Mouse (Mus musculus) right cerebral cortex, adult 18-20 months (tissue): ENCODE measurements around the gene Jmjd6.
A peak's percentile ranks its signal among the peaks of the same experiment; 100 is the strongest.
"Not testable (repeated sequence)": the region's sequence is repeated elsewhere in the genome, so short reads cannot be mapped to it uniquely, and the experiment has no call there.

Experiments used
- DNase-seq: peaks from one replicate; pipeline ENCODE4 v3.0.0; 2022; ENCODE audit warnings: mixed read lengths

Jmjd6 gene

DNA sequence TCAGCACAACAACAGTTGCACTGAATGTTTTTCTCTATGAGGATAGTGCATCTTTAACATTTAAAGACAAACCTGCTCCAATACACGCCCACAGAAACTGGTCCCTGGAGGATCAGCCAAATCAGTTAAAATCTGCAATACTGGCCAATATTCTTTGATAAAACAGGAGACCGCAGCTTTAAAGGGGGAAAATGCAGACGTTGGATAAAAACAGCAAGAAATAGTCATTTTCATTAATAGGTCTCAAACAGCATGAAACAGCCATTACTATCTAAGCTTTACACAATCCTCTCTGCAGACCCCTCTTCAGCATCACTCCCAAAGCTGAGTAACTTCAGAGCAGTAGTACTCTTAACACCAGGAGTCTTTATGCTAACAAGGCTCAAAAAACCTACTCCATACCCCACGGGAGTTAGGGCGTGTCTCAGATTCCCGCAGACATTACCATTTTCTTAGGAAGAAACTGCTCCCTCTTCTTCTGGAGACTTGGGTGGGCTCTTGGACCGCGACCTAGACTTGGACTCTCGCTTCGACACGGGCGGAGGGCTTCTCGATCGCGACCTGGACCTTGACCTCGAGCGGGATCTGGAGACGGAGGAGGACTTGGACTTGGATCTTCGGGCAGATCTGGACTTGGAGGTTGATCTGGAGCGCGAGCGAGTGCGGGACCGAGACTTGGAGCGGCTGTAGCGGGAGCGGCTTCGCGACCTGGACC, 8.5 kb upstream of the Jmjd6 start:
- no peak for DNase-seq

DNA sequence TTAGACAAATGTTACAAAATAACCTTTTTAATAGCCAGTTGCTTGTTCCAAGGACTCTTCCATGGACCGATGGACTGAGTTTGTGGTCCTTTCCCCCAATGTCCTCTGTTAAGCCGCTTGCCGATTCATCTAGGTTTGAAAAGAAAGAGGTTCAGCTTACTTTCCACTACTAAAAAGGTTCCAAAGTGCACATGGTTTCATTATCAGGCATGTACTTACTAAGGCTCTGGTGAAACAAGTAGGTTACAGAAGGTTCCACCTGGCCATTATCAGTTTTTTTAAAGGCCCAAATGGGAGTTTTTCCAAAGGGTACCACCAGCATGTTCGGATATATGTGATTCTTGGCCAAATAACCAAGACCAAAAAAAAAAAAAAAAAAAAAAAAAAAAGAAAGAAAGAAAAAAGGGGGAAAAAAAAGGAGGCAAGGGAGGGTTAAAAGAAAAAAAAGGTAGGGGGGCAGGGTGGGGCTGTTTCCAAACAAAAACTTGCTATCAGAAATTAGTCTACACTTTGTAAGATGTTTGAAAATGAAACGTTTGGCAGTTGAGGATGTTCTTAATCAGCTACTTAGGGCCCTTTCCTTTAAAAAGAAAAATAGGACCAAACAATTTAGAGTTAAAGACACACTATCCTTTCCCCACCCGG, 7.7 kb upstream of the Jmjd6 start:
- no peak for DNase-seq

DNA sequence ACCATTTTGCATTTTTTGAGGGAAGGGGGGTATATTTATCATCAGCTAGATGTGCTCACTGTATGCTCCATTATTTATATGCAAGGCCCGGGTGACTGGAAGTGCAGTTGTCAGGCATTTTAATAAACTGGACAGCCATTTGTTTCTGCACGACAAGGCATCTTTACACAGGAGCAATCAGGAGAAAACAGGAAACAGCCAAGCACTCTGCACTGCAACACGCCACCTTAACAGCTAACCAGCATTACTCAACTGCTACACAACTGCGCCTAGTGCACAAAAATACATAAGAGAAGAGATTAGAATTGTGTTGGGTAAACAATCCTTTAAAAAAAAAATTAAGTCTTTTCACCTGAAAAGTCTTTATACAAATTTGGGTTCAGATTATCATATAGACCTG, 6.8 kb upstream of the Jmjd6 start:
- DNase-seq, result no peak

DNA sequence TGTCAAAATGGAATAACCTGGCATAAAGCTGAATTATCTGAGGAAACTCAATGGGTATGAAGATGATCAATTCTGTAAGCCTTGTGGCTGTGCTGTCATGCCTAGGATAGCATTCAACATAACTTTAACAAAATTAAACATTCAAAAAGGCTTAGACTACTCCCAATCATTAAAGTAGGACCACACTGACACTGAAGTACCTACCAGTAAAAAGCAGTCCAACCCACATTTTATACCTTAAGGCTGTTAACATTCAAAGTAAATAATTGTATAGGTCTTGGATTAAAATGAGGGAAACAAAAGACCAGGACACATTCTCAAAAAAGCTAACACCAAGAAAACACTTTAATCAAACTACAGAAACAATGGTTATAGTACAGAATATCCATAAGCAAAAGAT, 6.3 kb upstream of the Jmjd6 start:
- DNase-seq, result no peak

DNA sequence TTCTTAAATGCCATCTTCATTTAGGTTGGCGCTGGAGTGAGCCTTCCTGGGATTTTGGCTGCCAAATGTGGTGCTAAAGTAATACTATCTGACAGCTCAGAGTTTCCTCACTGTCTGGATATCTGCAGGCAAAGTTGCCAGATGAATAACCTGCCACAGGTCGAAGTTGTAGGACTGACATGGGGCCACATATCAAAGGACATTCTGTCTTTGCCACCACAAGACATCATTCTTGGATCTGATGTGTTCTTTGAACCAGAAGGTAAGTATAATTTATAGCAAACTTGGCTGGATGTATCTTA, 5.6 kb upstream of the Jmjd6 start:
- DNase-seq, result not testable (repeated sequence)

DNA sequence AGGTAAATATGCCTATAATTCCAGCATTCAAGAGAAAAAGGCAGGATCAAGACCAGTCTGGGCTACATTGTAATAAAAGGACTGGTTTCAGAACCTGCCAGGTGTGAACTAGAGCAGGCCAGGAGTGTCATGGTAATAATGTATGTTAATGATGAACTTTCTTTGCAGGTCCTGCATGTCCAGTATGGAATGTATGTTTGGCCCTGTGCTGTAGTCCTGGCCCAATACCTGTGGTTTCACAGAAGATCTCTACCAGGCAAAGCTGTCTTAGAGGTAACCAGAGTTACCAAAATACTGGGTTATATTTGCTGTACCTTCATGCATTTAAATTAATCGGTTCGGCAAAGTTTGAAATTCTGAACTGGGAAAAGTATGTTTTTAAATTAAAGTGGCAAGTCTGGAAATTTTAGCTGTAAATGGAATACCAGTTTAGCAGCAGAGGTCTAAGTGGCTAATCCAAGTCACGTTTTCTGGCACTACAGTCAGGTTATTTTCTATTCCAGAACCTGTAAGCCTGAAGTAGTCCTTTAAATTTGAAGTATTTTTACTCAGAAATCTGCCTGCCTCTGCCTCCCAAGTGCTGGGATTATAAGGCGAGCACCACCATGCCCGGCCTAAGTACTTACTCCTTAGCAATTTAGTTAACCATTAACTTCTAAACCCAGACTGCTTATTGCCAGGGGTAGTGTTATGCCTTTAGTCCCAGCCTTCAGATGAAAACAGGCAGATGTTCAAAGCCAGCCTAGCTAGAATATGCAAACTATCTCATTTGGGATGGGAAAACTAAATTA, 5.0 kb upstream of the Jmjd6 start:
- no peak for DNase-seq

DNA sequence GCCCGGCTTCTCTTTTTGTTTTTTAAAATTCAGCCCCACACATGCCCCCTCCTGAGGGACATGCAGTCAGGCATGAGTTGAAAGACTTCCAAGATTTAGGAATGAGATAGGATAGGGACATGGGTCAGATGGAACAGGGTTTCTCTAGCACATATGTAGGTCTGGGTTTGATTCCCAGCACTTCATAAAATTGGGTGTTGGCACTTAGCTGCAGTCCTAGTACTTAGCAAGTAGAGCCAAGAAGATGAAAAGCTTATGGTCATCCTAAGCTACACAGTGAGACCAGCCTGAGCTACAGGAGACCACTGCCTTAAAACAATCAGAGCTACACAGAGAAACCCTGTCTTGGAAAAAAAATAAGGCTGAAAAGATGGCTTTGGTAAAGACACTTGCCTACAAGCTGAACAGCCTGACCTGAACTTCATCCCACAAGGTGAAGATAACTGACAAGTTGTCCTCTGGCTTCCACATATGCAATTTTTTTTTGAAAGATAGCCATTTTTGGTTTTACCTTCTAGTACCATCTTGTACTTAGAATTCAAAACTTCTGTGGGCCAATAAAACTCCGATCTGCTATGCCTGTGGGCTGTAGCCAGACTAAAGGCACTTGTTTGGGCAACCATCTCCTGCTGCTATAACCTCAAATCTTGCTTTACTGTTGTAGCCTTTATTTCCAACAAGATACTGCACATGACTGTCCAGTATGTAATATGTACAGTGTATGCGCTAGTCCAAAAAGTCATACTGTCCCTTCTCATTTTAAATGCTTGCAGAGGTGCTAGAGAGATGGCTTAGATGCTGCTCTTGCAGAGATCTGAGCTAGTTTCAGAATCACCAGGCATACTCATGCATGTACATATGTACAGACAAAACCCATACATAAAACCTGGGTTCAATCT, 4.2 kb upstream of the Jmjd6 start:
- no peak for DNase-seq

DNA sequence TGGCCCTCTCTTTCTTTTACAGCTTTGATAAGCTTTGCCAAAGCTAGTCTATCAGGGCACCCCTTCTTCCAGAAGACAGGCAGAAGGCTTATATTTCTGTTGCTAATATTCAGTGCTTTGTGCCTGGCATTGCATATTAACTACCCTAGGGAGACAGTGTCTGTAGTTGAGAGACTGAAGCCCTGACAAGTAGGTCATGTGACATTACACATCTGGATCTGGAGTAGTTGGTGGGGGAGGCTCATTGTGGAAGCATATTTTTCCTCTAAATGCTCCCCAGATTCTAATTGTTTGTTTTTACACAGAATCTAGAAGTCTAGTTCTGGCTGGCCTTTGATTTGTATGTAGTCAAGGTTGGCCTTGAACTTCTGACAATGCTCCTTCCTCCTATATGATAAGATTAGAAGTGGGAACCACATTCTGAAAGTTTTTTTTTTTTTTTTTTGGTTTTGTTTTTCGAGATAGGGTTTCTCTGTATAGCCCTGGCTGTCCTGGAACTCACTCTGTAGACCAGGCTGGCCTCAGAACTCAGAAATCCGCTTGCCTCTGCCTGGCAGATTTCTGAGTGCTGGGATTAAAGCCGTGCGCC, 3.4 kb upstream of the Jmjd6 start:
- DNase-seq, result no peak

DNA sequence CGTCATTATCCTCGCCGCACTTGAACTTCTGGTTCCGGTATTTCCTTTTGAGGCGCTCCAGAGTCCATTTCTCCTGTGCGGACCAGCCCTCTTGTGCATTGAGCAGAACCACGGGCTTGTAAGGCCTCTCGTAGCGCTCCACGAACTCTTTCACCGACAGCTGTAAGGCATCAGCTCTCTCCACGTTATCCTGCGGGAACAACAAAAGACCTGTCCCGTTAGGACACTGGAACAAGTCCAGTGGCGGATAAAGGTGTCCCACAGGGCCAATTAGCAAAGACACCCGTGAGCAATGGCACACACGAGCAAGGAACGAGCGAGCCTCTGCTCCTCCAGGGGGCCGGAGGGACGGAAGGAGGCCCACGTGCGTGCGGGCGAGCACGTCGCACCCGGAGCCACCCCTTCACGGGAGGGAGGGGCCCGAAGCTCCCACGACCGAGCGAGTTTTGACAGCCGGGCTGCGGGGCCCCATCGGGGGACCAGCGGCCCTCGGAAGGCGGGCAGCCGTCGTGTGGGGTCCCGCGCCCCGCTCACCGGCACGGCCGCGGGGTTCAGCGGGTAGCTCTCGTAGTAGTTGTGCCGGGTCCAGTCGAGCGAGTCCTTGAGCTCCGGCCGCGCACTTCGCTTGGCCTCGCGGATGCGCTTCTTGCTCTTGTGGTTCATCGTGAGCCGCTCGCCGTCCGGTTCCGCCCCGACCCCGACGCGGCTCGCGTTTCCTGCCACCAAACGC, 553 bp downstream of the Jmjd6 start:
- peak; percentile 79 for DNase-seq

DNA sequence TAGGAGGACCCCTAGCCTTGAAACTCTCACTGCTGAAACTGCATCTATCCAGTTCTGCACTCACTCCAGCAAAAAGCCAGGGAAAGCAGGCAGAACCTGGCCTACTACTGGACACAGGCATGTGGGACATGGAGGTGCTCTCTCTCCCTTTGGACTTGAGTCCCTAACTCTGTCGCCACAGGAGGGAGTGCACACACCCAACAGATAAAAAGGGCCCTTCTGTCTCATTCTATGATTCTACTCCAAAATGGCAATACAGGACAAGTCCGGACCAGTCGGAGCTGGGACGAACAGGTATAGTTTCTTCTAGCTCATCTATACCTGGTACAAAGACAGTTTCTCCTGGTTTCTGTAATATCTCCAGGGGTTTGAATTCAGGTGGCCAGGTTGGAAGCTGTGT, 2.5 kb downstream of the Jmjd6 start:
- no peak for DNase-seq

DNA sequence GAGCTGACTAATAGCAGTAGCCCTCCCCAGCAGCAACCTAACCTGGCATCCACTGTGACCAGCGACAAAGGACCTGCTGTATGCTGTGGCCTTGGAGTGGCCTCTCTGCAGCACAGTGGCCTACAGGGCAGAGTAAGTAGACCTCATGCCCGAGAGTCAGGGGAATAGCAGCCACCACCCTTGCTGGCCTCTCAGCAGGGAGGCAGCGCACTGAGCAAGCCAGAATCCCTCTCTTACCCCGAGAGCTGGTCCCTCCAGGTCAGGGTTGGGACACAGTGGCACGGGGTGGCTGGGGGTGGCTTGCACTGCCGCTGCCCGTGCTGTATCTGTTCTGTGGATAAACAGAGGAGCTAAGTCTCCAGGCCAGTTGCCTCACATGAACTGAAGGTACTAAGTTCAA, 3.6 kb downstream of the Jmjd6 start:
- DNase-seq, result no peak

DNA sequence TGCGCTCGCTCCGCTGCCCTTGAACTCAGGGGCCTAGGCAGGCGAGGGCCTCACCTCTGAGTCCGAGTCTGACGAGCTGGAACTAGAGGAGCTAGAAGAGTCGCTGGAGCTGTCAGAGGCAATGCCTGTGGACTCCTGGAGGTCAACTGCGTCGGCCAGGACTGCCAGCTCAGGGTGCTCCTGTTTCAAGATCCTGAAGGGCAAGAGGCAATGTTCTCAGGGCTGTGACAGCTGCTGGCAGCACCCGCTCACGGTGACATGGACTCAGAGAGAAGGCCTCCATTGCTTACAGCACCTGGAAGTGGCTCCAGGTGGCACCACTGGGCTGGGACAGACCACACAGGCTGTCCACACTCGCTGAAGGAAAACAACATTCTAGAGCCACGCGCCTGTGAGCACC, 4.3 kb downstream of the Jmjd6 start:
- DNase-seq, result no peak

DNA sequence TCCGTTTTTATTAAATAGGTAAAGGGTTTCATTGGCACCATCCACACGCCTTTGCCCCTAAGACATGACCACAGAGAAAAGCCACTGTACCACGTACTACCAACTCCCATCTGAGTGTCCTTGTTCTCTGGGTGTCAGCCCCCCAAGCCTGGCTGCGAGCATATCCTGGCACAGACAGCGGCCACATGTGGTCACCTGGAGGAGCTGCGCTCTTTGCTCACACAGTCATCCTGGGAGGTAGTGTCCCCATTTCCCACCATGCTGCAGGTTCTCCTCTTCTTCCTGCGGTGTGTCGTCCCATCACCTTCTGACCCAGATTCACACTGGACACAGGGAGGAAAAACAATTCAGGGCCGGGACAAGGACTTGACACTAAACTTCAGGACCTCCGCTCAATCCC, 5.8 kb downstream of the Jmjd6 start:
- DNase-seq, result no peak

DNA sequence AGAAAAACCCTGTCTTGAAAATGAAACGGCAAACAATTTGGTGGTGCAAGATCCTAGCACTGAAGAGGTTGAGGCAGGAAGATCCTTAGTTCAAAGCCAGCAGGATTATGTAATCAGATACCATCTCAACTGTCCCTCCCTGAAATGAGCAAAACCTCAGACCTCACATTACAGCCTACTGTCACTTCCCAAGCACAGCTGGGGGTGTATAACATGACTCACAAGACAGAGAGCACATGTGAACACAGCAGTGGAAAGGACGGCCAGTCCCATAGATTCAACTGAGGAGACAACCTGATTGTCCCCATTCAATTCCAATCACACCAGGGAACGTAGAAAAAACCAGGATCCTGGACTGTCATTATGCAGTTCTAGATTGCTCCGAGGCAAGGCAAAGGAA, 7.0 kb downstream of the Jmjd6 start:
- DNase-seq, result no peak

DNA sequence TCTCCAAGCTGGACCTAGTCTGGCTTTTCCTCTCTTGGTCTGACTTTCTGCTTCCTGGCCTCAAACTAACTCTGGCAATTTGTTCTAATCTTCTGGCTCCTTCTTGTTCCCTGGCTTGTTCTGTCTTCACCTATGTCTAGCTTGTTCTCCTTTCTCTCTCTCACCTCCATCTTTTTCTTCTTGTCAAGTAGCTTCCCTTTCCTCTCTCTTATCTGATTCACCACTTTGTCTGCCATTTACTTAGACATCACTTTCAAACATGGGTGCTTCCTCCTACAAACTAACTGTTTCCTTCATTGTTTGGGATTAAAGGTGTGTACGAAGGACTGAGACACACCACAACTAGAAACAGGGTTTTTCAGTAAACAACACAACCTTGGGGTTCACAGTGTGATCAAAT, 8.3 kb downstream of the Jmjd6 start:
- DNase-seq, result no peak

DNA sequence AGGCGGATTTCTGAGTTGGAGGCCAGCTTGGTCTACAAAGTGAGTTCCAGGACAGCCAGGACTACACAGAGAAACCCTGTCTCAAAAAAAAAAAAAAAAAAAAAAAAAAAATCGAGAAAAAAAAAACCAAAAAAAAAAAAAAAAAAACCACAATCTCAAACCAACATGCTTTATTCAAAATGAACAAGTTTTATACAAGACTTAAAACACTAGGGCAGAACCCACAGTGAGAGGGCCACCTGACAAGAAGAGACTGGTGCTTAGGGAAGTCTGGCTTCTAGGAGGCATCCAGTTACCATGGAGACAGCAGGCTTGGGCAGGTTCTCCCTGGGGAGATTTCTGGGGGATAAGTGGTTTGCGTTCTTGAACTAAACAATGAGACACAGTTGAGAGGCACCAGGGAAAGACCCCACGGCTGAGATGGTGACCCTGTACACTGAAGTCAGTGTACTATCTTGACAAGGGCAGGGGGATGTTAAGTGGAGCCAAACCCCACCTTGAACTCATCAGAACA, 11.0 kb downstream of the Jmjd6 start:
- DNase-seq, result no peak

DNA sequence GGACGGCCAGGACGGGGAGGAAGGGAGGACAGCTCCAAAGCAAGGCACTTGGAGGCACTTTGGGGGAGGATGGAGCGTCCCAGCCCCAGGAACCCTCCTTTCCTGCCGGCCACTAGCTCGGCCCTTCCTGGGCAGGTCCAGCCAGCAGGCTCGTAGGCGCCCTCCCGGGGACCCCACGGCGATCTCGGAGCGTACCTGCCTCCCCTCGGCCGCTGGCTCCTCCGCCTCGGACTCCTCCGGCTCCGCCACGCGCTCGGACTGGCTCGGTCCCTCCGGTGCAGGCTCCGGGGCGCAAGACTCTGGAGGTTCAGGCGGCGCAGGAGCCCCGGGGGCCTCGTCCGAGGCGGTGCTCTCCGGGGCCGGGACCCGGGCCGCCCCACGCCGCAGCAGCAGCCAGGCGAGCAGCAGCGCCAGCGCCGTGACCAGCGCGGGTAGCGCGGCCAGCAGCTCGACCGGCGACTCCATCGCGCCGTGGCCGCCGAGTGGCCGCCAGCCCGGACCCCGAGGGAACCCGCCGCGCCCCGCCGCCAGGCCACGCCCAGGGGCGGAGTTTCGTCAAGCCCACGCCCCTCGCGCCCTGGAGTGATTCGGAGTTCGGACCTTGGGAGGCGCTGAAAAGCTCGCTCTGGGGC, 15.6 kb downstream of the Jmjd6 start, which contains the start of gene Mxra7:
Gene Mxra7, minus strand, starts transcription at position 513 of the 632 bp plus-strand sequence.
- peak; percentile 57 for DNase-seq

DNA sequence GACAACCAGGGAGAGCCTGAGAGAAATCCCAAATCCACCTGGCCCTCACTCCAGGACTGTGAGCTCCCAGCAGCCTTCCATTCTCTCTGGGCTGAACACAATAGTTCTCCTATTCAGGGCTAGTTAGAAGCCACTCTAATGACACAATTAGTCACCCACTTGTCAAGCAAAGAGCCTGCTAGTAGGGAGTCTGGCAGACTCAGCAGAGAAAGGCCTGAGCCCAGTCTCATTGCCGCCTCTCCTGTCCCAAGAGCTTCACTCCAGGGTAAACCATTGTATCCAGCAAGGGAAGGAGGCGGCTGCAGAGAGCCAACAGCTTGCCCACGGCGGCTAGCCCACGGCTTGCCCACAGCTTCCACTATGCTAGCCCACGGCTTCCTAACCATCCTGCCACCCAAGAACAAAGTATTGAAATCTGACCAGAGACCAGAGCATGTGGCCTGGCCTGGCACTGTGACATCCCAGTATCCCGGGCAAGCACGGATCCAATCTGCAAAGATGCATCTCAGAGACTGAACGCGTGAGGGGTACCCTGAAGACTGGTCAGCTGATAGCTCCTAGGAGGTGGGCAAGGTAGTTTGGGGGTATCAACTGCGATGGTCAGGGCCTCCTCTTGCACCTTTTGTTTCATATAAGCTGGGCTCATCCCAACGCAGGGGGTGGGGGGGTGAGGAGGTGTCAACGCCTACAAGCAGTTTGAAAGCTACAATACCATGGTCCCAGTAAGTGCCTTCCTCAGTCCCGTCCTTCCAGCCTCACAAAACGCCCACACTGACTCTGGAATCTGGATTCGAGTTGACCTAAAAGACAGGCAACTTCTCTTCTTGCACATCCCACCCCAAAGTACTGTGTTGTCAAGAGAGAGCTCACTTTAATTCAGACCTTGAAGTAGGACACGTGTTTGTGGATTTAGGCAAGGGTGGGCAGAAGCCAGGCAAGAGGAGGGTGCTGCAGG, 16.4 kb downstream of the Jmjd6 start:
- DNase-seq, result no peak

DNA sequence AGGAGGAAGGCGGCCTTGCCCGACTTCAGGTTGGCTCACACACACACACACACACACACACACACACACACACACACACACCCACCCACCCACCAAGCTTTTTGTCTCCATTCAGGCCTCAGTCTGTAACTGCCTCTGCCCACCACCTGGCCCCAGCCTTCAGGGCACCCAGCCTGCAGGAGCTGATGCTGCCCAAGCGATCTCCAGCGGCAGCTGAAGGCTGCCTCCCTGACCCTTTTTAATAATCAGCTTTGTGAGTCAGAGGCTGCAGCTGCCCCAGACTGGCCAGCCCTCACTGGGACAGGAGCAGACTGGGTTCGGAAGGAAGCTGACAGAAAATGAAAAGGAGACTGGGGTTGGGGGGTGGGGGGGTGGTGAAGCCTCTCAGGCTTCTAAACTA, 18.0 kb downstream of the Jmjd6 start:
- no peak for DNase-seq

DNA sequence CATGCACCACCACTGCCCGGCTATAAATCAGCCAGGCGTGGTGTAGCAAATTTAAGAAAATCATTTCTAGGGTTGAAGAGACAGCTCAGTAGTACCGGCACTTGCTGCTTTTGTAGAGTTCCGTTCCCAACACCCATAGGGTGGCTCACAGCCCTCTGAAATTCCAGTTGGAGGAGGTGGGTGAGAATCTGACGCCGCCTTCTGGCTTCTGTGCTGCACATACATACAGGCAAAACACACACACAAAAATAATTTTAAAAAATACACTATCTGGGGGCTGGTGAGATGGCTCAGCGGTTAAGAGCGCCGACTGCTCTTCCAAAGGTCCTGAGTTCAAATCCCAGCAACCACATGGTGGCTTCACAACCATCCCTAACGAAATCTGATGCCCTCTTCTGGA, 19.4 kb downstream of the Jmjd6 start:
- DNase-seq, result peak; percentile 61
